ENCODE assay signal across 8 mouse cellular contexts in the genomic region with DNA sequence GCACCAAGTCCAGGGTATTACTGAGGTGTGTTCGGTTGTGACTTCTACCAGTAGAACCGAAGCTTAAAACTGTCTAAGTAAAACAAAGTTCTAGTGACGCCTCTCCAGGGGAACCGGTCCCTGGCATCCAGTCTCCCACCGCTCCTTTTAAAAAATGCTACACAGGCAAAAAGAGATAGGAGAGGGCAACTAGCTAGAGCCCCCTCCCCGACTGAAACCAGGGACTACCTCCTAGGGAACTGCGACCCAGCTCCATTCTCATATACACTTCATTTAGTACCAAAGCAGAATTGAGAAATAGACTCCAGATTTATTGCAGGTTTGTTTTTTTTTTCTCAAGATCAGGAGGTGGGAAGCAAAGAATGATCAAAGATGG. TPM values are rescaled to one million over a fixed set of nuclear protein-coding genes. Genes with fewer than 3 reads are reported as not detected.
DNase-seq lines count a peak whose midpoint lies in the region; ATAC-seq and TF ChIP-seq lines count a peak whose summit lies in the region.

No protein-coding gene starts in this region.

- peak overlapping the region; percentile 18; the same call in 1 of the 2 replicates for H3K4me3 ChIP-seq in spleen, adult 2 months (ENCODE audit: extremely low read depth, insufficient read depth, insufficient read length)
- H3K4me3 ChIP-seq in limb, embryonic 13.5 days = peak overlapping the region; percentile 82
- H3K4me3 ChIP-seq in stomach, embryonic 15.5 days (replicated peaks) = peak overlapping the region; percentile 90

- H3K36me3 ChIP-seq in spleen, adult 2 months (ENCODE audit: control insufficient read depth, insufficient read depth, low read length) = no peaks in the 10 kb centered on the region
- no peaks in the 10 kb centered on the region for H3K36me3 ChIP-seq in limb, embryonic 13.5 days
- H3K36me3 ChIP-seq in stomach, embryonic 15.5 days = no peaks in the 10 kb centered on the region

- H3K4me1 ChIP-seq in spleen, adult 2 months (ENCODE audit: control insufficient read depth, insufficient read depth, insufficient read length) = peaks cover 4% of the 10 kb centered on the region; the same call in 1 of the 2 replicates
- peaks cover 25% of the 10 kb centered on the region for H3K4me1 ChIP-seq in limb, embryonic 13.5 days
- peaks cover 12% of the 10 kb centered on the region; the same call in 1 of the 2 replicates for H3K4me1 ChIP-seq in stomach, embryonic 15.5 days

- no peak for ATAC-seq in limb, embryonic 13.5 days (ENCODE audit: low FRiP score, low read depth)
- no peak for ATAC-seq in stomach, embryonic 15.5 days (ENCODE audit: insufficient read depth, low FRiP score, low read depth)

- TF ChIP-seq POLR2A in spleen, adult 2 months (IDR thresholded peaks at IDR 0.05; ENCODE audit: low read depth, low read length) = no peak

- H3K27ac ChIP-seq in spleen, adult 2 months (ENCODE audit: insufficient read depth, low read length) = no peak overlapping the region
- H3K27ac ChIP-seq in limb, embryonic 13.5 days = no peak overlapping the region
- H3K27ac ChIP-seq in stomach, embryonic 15.5 days = peak overlapping the region; percentile 98; the same call in 1 of the 2 replicates

- 78% methylated on average over 7 of the region's 7 CpGs for WGBS in spleen, adult 2 months
- WGBS in limb, embryonic 13.5 days = 10% methylated on average over 7 of the region's 7 CpGs
- 16% methylated on average over 7 of the region's 7 CpGs for whole genome bisulfite sequencing in stomach, embryonic 15.5 days

- H3K27me3 ChIP-seq in spleen, adult 2 months (ENCODE audit: control insufficient read depth, insufficient read depth, low read length) = peaks cover 16% of the 10 kb centered on the region
- peaks cover 15% of the 10 kb centered on the region for H3K27me3 ChIP-seq in limb, embryonic 13.5 days
- no peaks in the 10 kb centered on the region for H3K27me3 ChIP-seq in stomach, embryonic 15.5 days (replicated peaks)

- H3K9me3 ChIP-seq in limb, embryonic 13.5 days = no peaks in the 10 kb centered on the region
- no peaks in the 10 kb centered on the region for H3K9me3 ChIP-seq in stomach, embryonic 15.5 days

- peak overlapping the region; percentile 97 for H3K4me2 ChIP-seq in limb, embryonic 13.5 days (replicated peaks)
- H3K4me2 ChIP-seq in stomach, embryonic 15.5 days = peak overlapping the region; percentile 95

- peak; percentile 7 for DNase-seq in cerebellum, adult 8-10 months
- no peak for DNase-seq in cerebellum, postnatal 4 days (ENCODE audit: low spot score in 2 of 2)
- no peak for DNase-seq in spleen, adult 2 months (ENCODE audit: low read depth in 1 of 2, low spot score in 2 of 2)
- DNase-seq in spleen, postnatal 14 days (ENCODE audit: low spot score in 2 of 2) = no peak
- DNase-seq in kidney, adult 9 months = no peak
- no peak for DNase-seq in gastrocnemius, postnatal 25 days

- peak overlapping the region; percentile 92 for H3K9ac ChIP-seq in limb, embryonic 13.5 days
- peak overlapping the region; percentile 92; the same call in 1 of the 2 replicates for H3K9ac ChIP-seq in stomach, embryonic 15.5 days

- no peak for TF ChIP-seq CTCF in spleen, adult 2 months (IDR thresholded peaks at IDR 0.05; ENCODE audit: extremely low read depth, insufficient read depth, insufficient read length, insufficient replicate concordance)

RNA-seq across cellular contexts. Expression of a gene that starts 2.6 kb away (rescaled TPM):
- polyA plus RNA-seq in spleen, adult 2 months (2012; rRNA removed) = 4.3 and 4.6 TPM in 2 replicates
- 23.8 and 24.0 TPM in 2 replicates for polyA plus RNA-seq in limb, embryonic 13.5 days (2015; fragmentation: Nextera tagmentation; extraction: Ambion mirVana)
- polyA plus RNA-seq in stomach, embryonic 15.5 days (2015; fragmentation: Nextera tagmentation; extraction: Ambion mirVana) = 26.1 and 32.4 TPM in 2 replicates
- 1 to 10 TPM; 2.7 to 4.1 TPM for total RNA-seq in gastrocnemius, postnatal 25 days (2021)

RNA-seq across cellular contexts. Expression of a gene that starts 36.2 kb away (rescaled TPM):
- polyA plus RNA-seq in spleen, adult 2 months (2012; rRNA removed) = 19.0 and 29.3 TPM in 2 replicates
- polyA plus RNA-seq in limb, embryonic 13.5 days (2015; fragmentation: Nextera tagmentation; extraction: Ambion mirVana) = 110 and 114 TPM in 2 replicates
- polyA plus RNA-seq in stomach, embryonic 15.5 days (2015; fragmentation: Nextera tagmentation; extraction: Ambion mirVana) = 85.0 and 89.9 TPM in 2 replicates
- 10 to 100 TPM; 54.6 to 63.1 TPM for total RNA-seq in gastrocnemius, postnatal 25 days (2021)

Comparison
In these comparisons a context has a peak if more than half of its experiments do, and no peak if none do; other contexts are left out.
1. H3K4me3 ChIP-seq: peak in every context shown above with its lines; median percentile 90 in stomach, embryonic 15.5 days; 82 in limb, embryonic 13.5 days; 18 in spleen, adult 2 months.